10 mouse cellular contexts compared by ENCODE assay signal in the genomic region with DNA sequence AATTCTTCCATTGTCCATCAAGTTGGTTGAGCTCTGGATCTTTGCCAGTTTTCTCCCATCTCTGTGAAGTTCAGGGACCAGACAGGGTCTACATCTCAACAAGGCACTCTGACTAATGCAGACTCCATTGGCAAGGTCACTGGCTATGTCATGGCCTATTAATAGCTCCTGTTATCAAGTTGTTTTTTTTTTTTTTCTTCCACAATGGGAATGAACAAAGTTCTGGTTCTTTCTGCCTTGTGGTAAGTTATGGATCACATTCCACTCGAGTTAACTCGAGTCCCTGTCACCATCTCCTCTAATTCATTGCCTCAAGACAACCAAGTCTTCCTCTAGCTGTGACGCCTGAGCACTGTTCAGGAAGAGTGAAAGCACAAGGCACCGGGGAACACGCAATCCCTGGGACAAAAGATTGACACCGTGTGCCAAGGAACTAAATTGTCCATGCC. TPM values are rescaled to one million over a fixed set of nuclear protein-coding genes. Genes with fewer than 3 reads are reported as not detected.
DNase-seq lines count a peak whose midpoint lies in the region; ATAC-seq and TF ChIP-seq lines count a peak whose summit lies in the region.
"Had no signal": no experiment of that assay in that cellular context is flagged by ENCODE, and none has a peak within 500 bp of the region (broad histone marks: within the 10 kb centered on the region; RNA-seq: fewer than 3 reads in every experiment).

No protein-coding gene starts in this region.

- WGBS in kidney, embryonic 16.5 days: 53% methylated on average over 6 of the region's 6 CpGs
- WGBS in liver, embryonic 14.5 days (ENCODE audit: insufficient replicate concordance): 49% methylated on average over 6 of the region's 6 CpGs

- no peak overlapping the region for H3K9ac ChIP-seq in kidney, embryonic 16.5 days (replicated peaks; ENCODE audit: low read length)
- H3K9ac ChIP-seq in liver, embryonic 14.5 days (replicated peaks): peak overlapping the region; percentile 73

- no peaks in the 10 kb centered on the region for H3K9me3 ChIP-seq in kidney, embryonic 16.5 days (ENCODE audit: low read length)
- H3K9me3 ChIP-seq in liver, embryonic 14.5 days (ENCODE audit: control insufficient read depth, low read length): no peaks in the 10 kb centered on the region

- H3K4me1 ChIP-seq in kidney, embryonic 16.5 days (ENCODE audit: insufficient read depth, low read length): peaks cover 41% of the 10 kb centered on the region
- peaks cover 46 to 53% of the 10 kb centered on the region in 2 experiments for H3K4me1 ChIP-seq in liver, embryonic 14.5 days (replicated peaks; ENCODE audit: control insufficient read depth in 2 of 2, insufficient read depth in 2 of 2, low read length in 1 of 2)

- H3K27me3 ChIP-seq in kidney, embryonic 16.5 days (ENCODE audit: insufficient read depth, low read length): peaks cover 5% of the 10 kb centered on the region; the same call in 1 of the 2 replicates
- peaks cover 3% of the 10 kb centered on the region; the same call in 1 of the 2 replicates for H3K27me3 ChIP-seq in liver, embryonic 14.5 days (ENCODE audit: control insufficient read depth, insufficient read depth, low read length)

- H3K36me3 ChIP-seq in kidney, embryonic 16.5 days (ENCODE audit: insufficient read depth, low read length): 0 out of 2 replicates have a peak, but pooled peaks cover 2% of the 10 kb centered on the region
- 0 out of 2 replicates have a peak, but pooled peaks cover 3% of the 10 kb centered on the region for H3K36me3 ChIP-seq in liver, embryonic 14.5 days (replicated peaks; ENCODE audit: control insufficient read depth, insufficient read depth, low read depth)

- peak overlapping the region; percentile 88 for H3K4me2 ChIP-seq in kidney, embryonic 16.5 days (replicated peaks; ENCODE audit: low read depth, low read length)
- peak overlapping the region; percentile 94 for H3K4me2 ChIP-seq in liver, embryonic 14.5 days (ENCODE audit: low read depth)

- no peak for ATAC-seq in kidney, embryonic 16.5 days (ENCODE audit: low FRiP score, low TSS enrichment)
- ATAC-seq in liver, embryonic 14.5 days (ENCODE audit: insufficient read depth): no peak

- no peak for TF ChIP-seq CTCF in liver, embryonic 14.5 days (IDR thresholded peaks at IDR 0.05; ENCODE audit: low read depth)

- H3K4me3 ChIP-seq in kidney, embryonic 16.5 days (ENCODE audit: low read length): no peak overlapping the region
- H3K4me3 ChIP-seq in liver, embryonic 14.5 days (ENCODE audit: insufficient read depth in 1 of 2, low read depth in 2 of 2, low read length in 2 of 2): peak overlapping the region in 1 of 2 experiments; percentile 98; a peak in 1 of 4 replicates

- no peak for DNase-seq in kidney, adult 18-20 months
- peak; percentile 88 for DNase-seq in Muller cell, postnatal 12 days (ENCODE audit: inconsistent ontology term)
- DNase-seq in heart, adult 8-10 months (ENCODE audit: low spot score): peak; percentile 42
- no peak for DNase-seq in liver, embryonic 14.5 days (ENCODE audit: low read depth in 3 of 3, low spot score in 3 of 3)
- no peak for DNase-seq in yolk sac, embryonic 10.5 days (ENCODE audit: low spot score)
- DNase-seq in testis, postnatal 14 days (ENCODE audit: low spot score): no peak
- DNase-seq in urinary bladder, postnatal 14 days (ENCODE audit: low spot score): no peak

- no peak for TF ChIP-seq EP300 in liver, embryonic 14.5 days (IDR thresholded peaks at IDR 0.05; ENCODE audit: low read depth)

- H3K27ac ChIP-seq in kidney, embryonic 16.5 days (ENCODE audit: low read length): peak overlapping the region; percentile 73
- H3K27ac ChIP-seq in liver, embryonic 14.5 days: peak overlapping the region; percentile 95

RNA-seq across cellular contexts. Expression of gene Ormdl3, which starts 1.7 kb away (rescaled TPM):
- polyA plus RNA-seq in kidney, embryonic 16.5 days (2015; fragmentation: Nextera tagmentation; extraction: Ambion mirVana): 67.2 and 67.6 TPM in 2 replicates
- 10 to 100 TPM; 39.7 to 46.4 (median 43.1) TPM for total RNA-seq in heart, adult 8-10 months (2022)
- 23.4 and 27.4 TPM in 2 replicates for polyA plus RNA-seq in liver, embryonic 14.5 days (2012; rRNA removed)
- 6.4 and 6.8 TPM in 2 replicates for polyA plus RNA-seq in liver, embryonic 14.5 days (2014; fragmentation: Nextera tagmentation; extraction: Ambion mirVana)

RNA-seq across cellular contexts. Expression of gene Lrrc3c, which starts 9.2 kb away (rescaled TPM):
- polyA plus RNA-seq in kidney, embryonic 16.5 days (2015; fragmentation: Nextera tagmentation; extraction: Ambion mirVana): not detected in 2 replicates
- not detected for total RNA-seq in heart, adult 8-10 months (2022)
- polyA plus RNA-seq in liver, embryonic 14.5 days (2012; rRNA removed): not detected in 2 replicates
- polyA plus RNA-seq in liver, embryonic 14.5 days (2014; fragmentation: Nextera tagmentation; extraction: Ambion mirVana): not detected in 2 replicates
- total RNA-seq: left cerebral cortex, postnatal 10 days had no signal
- polyA plus RNA-seq: embryonic facial prominence, embryonic 11.5 days had no signal

RNA-seq across cellular contexts. Expression of gene Gm12355, which starts 36.6 kb away (rescaled TPM):
- polyA plus RNA-seq in kidney, embryonic 16.5 days (2015; fragmentation: Nextera tagmentation; extraction: Ambion mirVana): 0.86 and 1.6 TPM in 2 replicates
- total RNA-seq in heart, adult 8-10 months (2022): 10 to 100 TPM in 1 of 4 experiments, 1 to 10 TPM in 3; 4.8 to 12.3 (median 7.9) TPM
- polyA plus RNA-seq in liver, embryonic 14.5 days (2012; rRNA removed): 0.03 and 0.19 TPM in 2 replicates
- 0.47 and 0.68 TPM in 2 replicates for polyA plus RNA-seq in liver, embryonic 14.5 days (2014; fragmentation: Nextera tagmentation; extraction: Ambion mirVana)

RNA-seq across cellular contexts. Expression of gene Gsdma3, which starts 37.3 kb away (rescaled TPM):
- polyA plus RNA-seq in kidney, embryonic 16.5 days (2015; fragmentation: Nextera tagmentation; extraction: Ambion mirVana): not detected in 2 replicates
- total RNA-seq in heart, adult 8-10 months (2022): 1 to 10 TPM; 1.6 to 3.4 (median 2.8) TPM
- not detected in 2 replicates for polyA plus RNA-seq in liver, embryonic 14.5 days (2012; rRNA removed)
- not detected in 2 replicates for polyA plus RNA-seq in liver, embryonic 14.5 days (2014; fragmentation: Nextera tagmentation; extraction: Ambion mirVana)
- polyA plus RNA-seq: embryonic facial prominence, embryonic 11.5 days had no signal

RNA-seq across cellular contexts. Expression of gene Zpbp2, which starts 38.0 kb away (rescaled TPM):
- 0.87 TPM in 1 of 2 replicates, not detected in the other for polyA plus RNA-seq in kidney, embryonic 16.5 days (2015; fragmentation: Nextera tagmentation; extraction: Ambion mirVana)
- total RNA-seq in heart, adult 8-10 months (2022): not detected
- 0.30 and 0.44 TPM in 2 replicates for polyA plus RNA-seq in liver, embryonic 14.5 days (2012; rRNA removed)
- 0.76 and 0.83 TPM in 2 replicates for polyA plus RNA-seq in liver, embryonic 14.5 days (2014; fragmentation: Nextera tagmentation; extraction: Ambion mirVana)
- total RNA-seq: left cerebral cortex, postnatal 10 days had no signal

Comparison
In these comparisons a context has a peak if more than half of its experiments do, and no peak if none do; other contexts are left out.
1. DNase-seq: peak in Muller cell, postnatal 12 days (single experiment) and heart, adult 8-10 months (single experiment); none in kidney, adult 18-20 months (single experiment), liver, embryonic 14.5 days (0 of 3), yolk sac, embryonic 10.5 days (single experiment), testis, postnatal 14 days (single experiment) and urinary bladder, postnatal 14 days (single experiment).